Mouse (Mus musculus) heart, embryonic 13.5 days (tissue): ENCODE results near the gene Mvp. TPM values are rescaled to one million over a fixed set of nuclear protein-coding genes. Genes with fewer than 3 reads are reported as not detected.

Experiments used
- ATAC-seq: fragments of 200-750 bp; cut with Nextera tagmentation; 2 replicates; pipeline ENCODE4 v1.8.0; 2017; ENCODE audit warnings: moderate TSS enrichment; ENCODE audit not compliant: insufficient number of reproducible peaks, low FRiP score, low TSS enrichment; ENCODE audit errors: extremely low read depth
- H3K27ac ChIP-seq: fragments of 300-500 bp; sonication (generic); replicated peaks from 2 replicates; pipeline ENCODE4 v1.5.1; 2015; ENCODE audit warnings: moderate library complexity, mild to moderate bottlenecking, inconsistent platforms
- H3K27me3 ChIP-seq: fragments of 300-500 bp; sonication (generic); replicated peaks from 2 replicates; pipeline ENCODE4 v1.6.1; 2015; ENCODE audit warnings: mild to moderate bottlenecking, inconsistent platforms
- H3K36me3 ChIP-seq: fragments of 300-500 bp; sonication (generic); 2 replicates; pipeline ENCODE4 v1.6.1; 2015; ENCODE audit warnings: mild to moderate bottlenecking, inconsistent platforms
- H3K4me1 ChIP-seq: fragments of 300-500 bp; sonication (generic); 2 replicates; pipeline ENCODE4 v1.6.1; 2015; ENCODE audit warnings: inconsistent platforms
- H3K4me2 ChIP-seq: fragments of 300-500 bp; sonication (generic); 2 replicates; pipeline ENCODE4 v1.6.1; 2015; ENCODE audit warnings: inconsistent platforms, mild to moderate bottlenecking, moderate library complexity
- H3K4me3 ChIP-seq: fragments of 300-500 bp; sonication (generic); 2 replicates; pipeline ENCODE4 v1.5.1; 2015; ENCODE audit warnings: moderate library complexity, mild to moderate bottlenecking, inconsistent platforms
- H3K9ac ChIP-seq: fragments of 300-500 bp; sonication (generic); 2 replicates; pipeline ENCODE4 v1.6.1; 2015; ENCODE audit warnings: inconsistent platforms, mild to moderate bottlenecking, moderate library complexity
- H3K9me3 ChIP-seq: fragments of 300-500 bp; sonication (generic); 2 replicates; pipeline ENCODE4 v1.6.1; 2016; ENCODE audit warnings: inconsistent platforms
- WGBS: fragments of 180-500 bp; shearing (Covaris S2); methylation state at CpG from one replicate; pipeline ENCODE4 v1.1.7; 2015; ENCODE audit warnings: mixed read lengths; 5-methylcytosine and 5-hydroxymethylcytosine counted together
- polyA plus RNA-seq: library from polyadenylated mRNA; unstranded; fragments of >200 nt; fragmentation: Nextera tagmentation; extraction: Ambion mirVana; gene quantifications from 2 replicates; pipeline ENCODE4 v1.2.1, GENCODE M21; 2015

Gene Mvp
- polyA plus RNA-seq, 1 experiment from 2014 or later, result 11.9 TPM

DNA sequence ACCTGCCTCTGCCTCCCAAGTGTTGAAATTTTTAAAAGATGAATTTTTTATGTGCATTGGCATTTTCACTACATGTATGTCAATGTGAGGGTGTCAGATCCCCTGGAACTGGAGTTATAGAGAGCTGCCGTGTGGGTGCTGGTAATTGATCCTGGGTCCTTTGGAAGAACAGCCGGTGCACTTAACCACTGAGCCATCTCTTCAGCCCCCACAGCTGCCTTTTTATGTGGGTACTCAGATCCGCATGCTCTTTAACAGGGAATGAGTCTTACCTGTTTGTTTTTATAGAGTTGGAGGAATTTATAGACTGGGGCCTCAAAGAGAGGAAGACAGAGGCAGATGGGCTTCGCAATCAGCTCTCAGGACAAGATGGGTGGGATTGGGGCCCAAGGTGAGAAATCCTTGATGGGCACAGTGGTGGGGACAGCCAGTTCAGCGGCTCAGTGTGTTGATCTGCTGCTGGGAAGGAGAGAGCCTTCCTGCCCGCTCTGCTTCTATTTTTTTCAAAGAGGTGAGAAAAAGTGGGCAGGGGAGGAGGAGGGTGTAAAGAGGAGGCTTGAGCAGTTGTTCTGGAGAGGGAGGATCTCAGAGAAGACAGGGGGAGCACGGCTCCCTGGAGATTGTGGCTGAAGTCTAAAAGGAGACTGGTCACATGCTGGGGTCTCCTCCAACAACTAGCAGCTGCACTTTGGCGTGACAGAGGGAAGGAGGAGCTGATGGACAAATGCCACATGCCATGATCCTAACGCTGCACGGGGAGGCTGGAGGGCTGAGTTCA lies 29.6 kb downstream of the Mvp start:
- Histone ChIP-seq H3K27me3 (no peaks in the 10 kb centered on the region), H3K4me3 (no peak overlapping the region), H3K4me1 (peaks cover 5% of the 10 kb centered on the region; the same call in 1 of the 2 replicates), H3K9me3 (no peaks in the 10 kb centered on the region), H3K4me2 (no peak overlapping the region), H3K27ac (no peak overlapping the region), H3K36me3 (peaks cover 20% of the 10 kb centered on the region), H3K9ac (no peak overlapping the region)
- WGBS, result 33% methylated on average over 10 of the region's 10 CpGs
- ATAC-seq, result no peak

DNA sequence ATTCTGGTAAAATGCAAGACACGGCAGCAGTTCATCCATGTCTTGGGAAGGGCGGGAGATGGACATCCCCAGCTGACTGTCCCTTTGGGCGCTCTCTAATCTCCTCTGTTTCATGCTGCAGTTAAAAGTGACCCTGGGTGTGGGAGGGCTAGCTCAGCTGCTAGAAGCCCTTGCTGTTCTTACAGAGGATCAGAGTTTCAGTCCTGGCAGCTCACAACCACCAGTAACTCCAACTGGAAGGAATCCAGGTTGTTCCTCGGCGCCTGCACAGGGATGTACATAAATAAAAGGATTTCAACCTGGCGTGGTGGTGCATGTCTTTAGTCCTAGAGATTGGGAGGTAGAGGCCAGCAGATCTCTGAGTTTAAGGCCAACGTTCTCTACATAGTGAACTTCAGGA lies 31.3 kb downstream of the Mvp start:
- H3K9ac ChIP-seq, result no peak overlapping the region
- peaks cover 38% of the 10 kb centered on the region for H3K36me3 ChIP-seq
- no peak overlapping the region for H3K4me2 ChIP-seq
- WGBS, result 77% methylated on average over 7 of the region's 7 CpGs
- H3K4me3 ChIP-seq, result no peak overlapping the region
- ATAC-seq, result no peak
- no peak overlapping the region for H3K27ac ChIP-seq
- no peaks in the 10 kb centered on the region for H3K9me3 ChIP-seq
- no peaks in the 10 kb centered on the region for H3K27me3 ChIP-seq
- H3K4me1 ChIP-seq, result peaks cover 5% of the 10 kb centered on the region; the same call in 1 of the 2 replicates

DNA sequence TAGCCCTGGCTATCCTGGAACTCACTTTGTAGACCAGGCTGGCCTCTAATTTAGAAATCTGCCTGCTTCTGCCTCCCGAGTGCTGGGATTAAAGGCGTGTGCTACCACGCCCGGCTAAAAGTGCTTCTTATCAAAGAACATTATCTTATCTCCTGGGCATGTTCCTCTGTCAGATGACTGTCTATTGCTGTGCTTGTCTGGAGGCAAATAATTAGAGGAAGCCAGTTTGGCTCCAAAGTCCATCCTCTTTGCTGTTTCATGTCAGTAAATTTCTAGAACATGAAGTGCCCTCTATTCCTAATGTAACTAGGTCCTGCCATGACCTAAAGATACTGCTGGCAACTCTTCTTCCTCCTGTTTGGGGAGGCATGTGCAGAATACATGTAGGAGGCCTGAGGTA lies 32.4 kb downstream of the Mvp start:
- WGBS, result 62% methylated on average over 4 of the region's 4 CpGs
- peaks cover 13% of the 10 kb centered on the region for H3K4me1 ChIP-seq
- H3K4me2 ChIP-seq, result no peak overlapping the region
- H3K9me3 ChIP-seq, result no peaks in the 10 kb centered on the region
- H3K27me3 ChIP-seq, result no peaks in the 10 kb centered on the region
- H3K9ac ChIP-seq, result no peak overlapping the region
- peaks cover 42% of the 10 kb centered on the region for H3K36me3 ChIP-seq
- ATAC-seq, result no peak
- H3K4me3 ChIP-seq, result no peak overlapping the region
- H3K27ac ChIP-seq, result no peak overlapping the region

DNA sequence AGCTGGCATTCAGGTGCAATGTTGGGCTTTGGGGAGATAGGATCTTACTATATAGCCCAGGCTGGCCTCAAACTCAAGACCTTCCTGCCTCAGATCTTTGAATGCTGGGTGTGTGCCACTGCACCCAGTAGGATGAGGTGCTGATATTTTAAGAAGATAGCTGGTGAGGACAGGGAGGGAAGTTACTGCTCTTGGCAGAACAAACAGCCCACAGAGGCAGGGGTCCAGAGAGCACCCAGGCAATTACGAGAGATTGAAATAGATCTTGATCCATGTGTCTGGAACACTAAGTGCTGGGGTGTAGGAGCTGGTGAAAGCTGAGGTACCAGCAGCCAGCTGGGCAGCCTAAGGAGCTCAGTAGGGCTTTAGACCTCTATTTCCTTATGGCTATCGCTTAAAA lies 32.8 kb downstream of the Mvp start:
- ATAC-seq, result no peak
- WGBS, result 86% methylated on average over 2 of the region's 2 CpGs

DNA sequence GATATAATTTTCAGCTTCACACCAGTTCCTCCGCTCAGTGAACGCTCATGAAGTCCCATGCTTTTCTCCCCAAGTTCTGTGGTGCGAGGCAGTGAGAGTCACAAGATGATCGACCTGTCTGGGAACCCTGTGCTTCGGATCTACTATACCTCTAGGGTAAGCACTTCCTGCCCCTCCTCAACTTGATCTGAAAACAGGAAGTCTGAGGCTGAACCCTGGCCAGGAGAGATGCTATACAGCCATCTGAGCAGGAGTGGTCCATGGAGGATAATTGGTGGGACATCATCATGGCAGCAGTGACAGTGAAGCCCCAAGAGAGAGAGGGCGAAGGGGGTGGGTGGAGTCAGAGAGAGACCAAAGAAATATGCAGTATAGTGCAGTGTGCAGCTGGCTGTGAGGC lies 35.6 kb downstream of the Mvp start:
- Histone ChIP-seq H3K27me3 (no peaks in the 10 kb centered on the region), H3K27ac (no peak overlapping the region), H3K4me2 (no peak overlapping the region), H3K36me3 (peaks cover 39% of the 10 kb centered on the region), H3K4me3 (no peak overlapping the region), H3K9me3 (no peaks in the 10 kb centered on the region), H3K4me1 (peaks cover 16% of the 10 kb centered on the region), H3K9ac (no peak overlapping the region)
- ATAC-seq, result no peak
- WGBS, result 88% methylated on average over 6 of the region's 6 CpGs

More for the DNA sequence above, 32.8 kb downstream of the Mvp start:
- no peak overlapping the region for H3K27ac ChIP-seq
- peaks cover 16% of the 10 kb centered on the region for H3K4me1 ChIP-seq
- no peaks in the 10 kb centered on the region for H3K9me3 ChIP-seq
- H3K4me2 ChIP-seq, result no peak overlapping the region
- no peak overlapping the region for H3K9ac ChIP-seq
- no peak overlapping the region for H3K4me3 ChIP-seq
- peaks cover 39% of the 10 kb centered on the region for H3K36me3 ChIP-seq
- H3K27me3 ChIP-seq, result no peaks in the 10 kb centered on the region

DNA sequence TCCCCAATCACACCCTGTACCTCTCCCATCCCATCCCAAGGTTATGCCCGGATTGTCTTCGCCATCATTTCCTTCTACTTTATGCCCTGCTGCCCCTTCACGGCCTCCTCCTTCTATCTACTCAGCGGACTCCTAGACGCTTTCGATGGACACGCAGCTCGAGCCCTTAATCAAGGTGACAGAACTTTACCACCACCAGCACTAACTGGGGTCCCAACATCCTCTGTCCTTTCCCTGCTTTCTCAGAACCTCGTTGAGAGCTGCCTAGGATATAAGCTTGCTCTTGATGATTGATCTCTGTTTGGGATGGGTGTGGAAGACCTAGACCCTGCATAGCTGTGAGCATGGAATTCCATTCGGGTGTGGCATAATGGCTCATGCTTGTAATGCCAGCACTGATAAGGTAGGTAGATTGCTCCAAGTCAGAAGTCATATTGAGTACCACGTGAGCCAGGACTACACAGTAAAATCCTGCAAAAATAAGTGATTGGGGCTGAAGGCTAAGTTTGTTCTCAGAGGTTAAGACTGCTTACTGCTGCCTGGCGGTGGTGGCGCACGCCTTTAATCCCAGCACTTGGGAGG lies 37.5 kb downstream of the Mvp start:
- H3K27ac ChIP-seq, result peak overlapping the region; percentile 92
- no peaks in the 10 kb centered on the region for H3K9me3 ChIP-seq
- H3K36me3 ChIP-seq, result peaks cover 39% of the 10 kb centered on the region
- peaks cover 16% of the 10 kb centered on the region for H3K4me1 ChIP-seq
- H3K4me2 ChIP-seq, result peak overlapping the region; percentile 92
- WGBS, result 24% methylated on average over 14 of the region's 14 CpGs
- no peaks in the 10 kb centered on the region for H3K27me3 ChIP-seq
- ATAC-seq, result no peak; the same call in 1 of the 2 replicates
- peak overlapping the region; percentile 96 for H3K9ac ChIP-seq
- peak overlapping the region; percentile 97 for H3K4me3 ChIP-seq

DNA sequence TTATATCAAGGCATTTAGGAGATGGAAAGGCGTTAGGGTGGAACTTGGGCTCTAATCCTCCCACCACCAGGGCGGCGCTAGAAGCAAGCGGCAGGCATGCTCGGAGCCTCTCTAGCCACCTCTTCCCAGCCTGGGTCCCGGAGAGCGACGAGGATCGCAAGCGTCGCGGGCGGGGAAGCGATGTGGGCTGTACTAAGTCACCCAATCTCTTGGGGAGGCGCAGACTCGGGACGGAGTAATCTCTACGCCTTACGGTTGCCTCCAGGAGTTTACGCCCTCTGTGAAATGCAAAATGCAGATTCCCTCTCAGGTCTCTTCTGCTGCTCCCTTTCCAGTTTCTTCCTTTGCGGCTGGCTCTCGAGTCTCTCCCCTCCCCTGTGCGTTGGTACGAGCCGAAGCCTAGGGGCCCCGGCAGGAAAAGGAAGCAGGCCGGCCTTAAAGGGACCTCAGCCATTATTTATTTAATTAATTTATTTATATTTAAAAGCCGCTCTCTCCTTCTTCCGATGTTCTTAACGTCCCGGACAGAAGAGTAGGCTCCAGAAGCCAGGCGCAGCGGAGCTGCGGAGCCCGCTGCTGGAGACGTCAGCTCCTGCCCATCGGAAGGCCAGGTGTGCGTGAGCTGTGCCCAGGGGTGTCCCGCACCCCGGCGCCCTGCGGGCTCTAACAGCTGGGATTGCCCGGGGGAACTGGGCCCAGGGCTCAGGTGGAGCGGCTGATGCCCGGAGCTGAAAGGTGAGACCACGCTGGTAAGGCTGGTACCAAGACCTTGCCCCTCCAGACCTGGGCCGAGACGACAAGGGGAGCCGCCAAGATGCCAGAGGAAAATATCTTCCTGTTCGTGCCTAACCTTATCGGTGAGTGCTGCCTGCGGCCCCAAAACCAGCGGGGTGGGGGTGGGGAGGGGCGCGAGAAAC lies 38.2 kb downstream of the Mvp start, which contains the start of gene Cdiptos:
Cdiptos (minus strand) TSS at position 149 of the 917 bp plus-strand sequence.
- H3K4me2 ChIP-seq, result peak within 1 kb of the TSS; percentile 92
- H3K27ac ChIP-seq, result peak within 1 kb of the TSS; percentile 92
- peaks cover 35% of the 10 kb centered on the region for H3K36me3 ChIP-seq
- peak within 1 kb of the TSS; percentile 97 for H3K4me3 ChIP-seq
- H3K9me3 ChIP-seq, result no peaks in the 10 kb centered on the region
- H3K9ac ChIP-seq, result peak within 1 kb of the TSS; percentile 96
- no peaks in the 10 kb centered on the region for H3K27me3 ChIP-seq
- peaks cover 16% of the 10 kb centered on the region for H3K4me1 ChIP-seq
- under 1% methylated on average over 55 of the region's 55 CpGs for WGBS
- peak; percentile 87 for ATAC-seq

DNA sequence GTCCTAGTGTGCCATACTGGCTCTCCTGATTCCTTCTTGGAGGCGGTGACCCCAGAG lies 38.7 kb downstream of the Mvp start, which contains the start of gene Cdipt:
Cdipt (plus strand) TSS at position 22 of the 57 bp plus-strand sequence.
- H3K27me3 ChIP-seq, result no peaks in the 10 kb centered on the region
- H3K36me3 ChIP-seq, result peaks cover 30% of the 10 kb centered on the region
- peak within 1 kb of the TSS; percentile 97 for H3K4me3 ChIP-seq
- H3K9ac ChIP-seq, result peak within 1 kb of the TSS; percentile 96
- WGBS, result 0% methylated on average over 1 of the region's 1 CpGs
- peak within 1 kb of the TSS; percentile 92 for H3K27ac ChIP-seq
- ATAC-seq, result no peak
- peaks cover 16% of the 10 kb centered on the region for H3K4me1 ChIP-seq
- H3K9me3 ChIP-seq, result no peaks in the 10 kb centered on the region
- H3K4me2 ChIP-seq, result peak within 1 kb of the TSS; percentile 92

DNA sequence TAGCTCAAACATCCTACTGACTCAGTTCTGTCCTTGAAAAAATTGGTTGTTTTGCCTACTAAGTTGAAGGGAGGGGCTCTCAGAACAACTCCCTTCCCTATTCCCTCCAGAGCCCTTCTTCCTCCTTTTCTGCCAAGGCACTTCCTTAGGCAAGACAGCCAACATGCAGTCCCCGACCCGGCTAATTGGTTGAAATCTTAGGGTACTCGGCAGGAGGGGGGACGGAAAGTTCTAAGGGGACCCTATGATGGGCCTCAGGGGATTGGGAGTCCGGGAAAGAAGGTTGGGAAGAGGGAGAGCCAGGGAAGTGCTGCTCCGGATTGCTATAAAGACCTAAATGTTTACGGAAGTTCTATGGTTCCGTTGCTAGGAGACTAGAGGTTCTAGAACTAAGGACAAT lies 38.9 kb downstream of the Mvp start:
- ATAC-seq, result no peak
- no peak overlapping the region for H3K27ac ChIP-seq
- H3K4me1 ChIP-seq, result peaks cover 16% of the 10 kb centered on the region
- peak overlapping the region; percentile 97 for H3K4me3 ChIP-seq
- H3K4me2 ChIP-seq, result peak overlapping the region; percentile 92
- no peaks in the 10 kb centered on the region for H3K27me3 ChIP-seq
- 11% methylated on average over 8 of the region's 8 CpGs for WGBS
- peaks cover 28% of the 10 kb centered on the region for H3K36me3 ChIP-seq
- H3K9me3 ChIP-seq, result no peaks in the 10 kb centered on the region
- H3K9ac ChIP-seq, result peak overlapping the region; percentile 73

DNA sequence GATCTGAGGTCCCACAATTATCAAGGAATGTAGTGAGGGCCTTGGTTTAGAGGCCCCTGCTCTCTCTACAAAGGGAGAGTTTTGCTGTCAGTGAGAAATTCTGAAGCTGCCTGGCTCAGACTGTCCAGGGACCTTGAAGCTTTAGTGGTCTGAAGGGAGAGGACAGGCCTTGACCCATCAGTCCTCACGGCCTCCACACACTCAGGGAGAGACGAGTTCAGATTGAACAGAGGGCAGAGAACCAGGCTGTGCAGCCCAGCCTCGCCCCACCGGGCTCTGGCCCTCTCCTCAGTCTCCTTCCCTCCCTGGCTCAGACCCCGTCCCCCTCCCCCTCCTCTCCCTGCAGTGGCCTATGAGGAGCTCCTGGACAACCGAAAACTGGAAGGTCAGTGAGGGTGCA lies 47.1 kb downstream of the Mvp start:
- Histone ChIP-seq H3K4me3 (no peak overlapping the region), H3K27ac (no peak overlapping the region), H3K9me3 (no peaks in the 10 kb centered on the region), H3K4me1 (peaks cover 5% of the 10 kb centered on the region; the same call in 1 of the 2 replicates), H3K4me2 (no peak overlapping the region), H3K27me3 (peaks cover 24% of the 10 kb centered on the region), H3K9ac (no peak overlapping the region), H3K36me3 (no peaks in the 10 kb centered on the region)
- no peak for ATAC-seq
- WGBS, result 65% methylated on average over 6 of the region's 6 CpGs

DNA sequence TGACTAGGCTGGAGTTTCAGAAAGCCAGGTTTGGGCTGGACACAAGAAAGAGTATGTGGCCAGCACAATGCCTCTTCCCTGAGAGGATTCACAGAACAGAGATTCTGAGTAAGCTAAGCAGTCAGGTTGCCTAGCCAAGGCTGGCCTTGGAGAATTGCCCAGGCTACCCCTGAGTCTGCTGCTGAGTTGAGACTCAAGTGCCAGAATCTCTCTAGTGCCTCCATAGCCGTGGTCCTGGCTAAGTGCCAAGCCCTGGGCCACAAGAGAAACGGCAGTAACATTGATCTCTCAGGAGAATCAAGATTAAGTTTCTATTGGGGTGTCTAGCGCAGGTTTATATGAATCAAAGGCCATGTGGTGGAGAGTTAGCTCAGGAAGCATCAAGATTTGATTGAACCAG lies 48.9 kb downstream of the Mvp start:
- ATAC-seq, result no peak
- no peak overlapping the region for H3K4me3 ChIP-seq
- peaks cover 5% of the 10 kb centered on the region; the same call in 1 of the 2 replicates for H3K4me1 ChIP-seq
- WGBS, result 45% methylated on average over 3 of the region's 3 CpGs
- peaks cover 39% of the 10 kb centered on the region for H3K27me3 ChIP-seq
- H3K36me3 ChIP-seq, result no peaks in the 10 kb centered on the region
- H3K9ac ChIP-seq, result no peak overlapping the region
- no peaks in the 10 kb centered on the region for H3K9me3 ChIP-seq
- no peak overlapping the region for H3K27ac ChIP-seq
- no peak overlapping the region for H3K4me2 ChIP-seq
